Mouse (Mus musculus) neutrophil, adult 83 days (primary cell): Measurements from ENCODE around the gene Gys2. TPM values are rescaled to one million over a fixed set of nuclear protein-coding genes. Genes with fewer than 3 reads are reported as not detected.

Source experiments
- total RNA-seq, 2 experiments: library from RNA; stranded (reverse); gene quantifications; one replicate each; pipeline ENCODE4 v1.2.4; 2023

The Gys2 gene
- total RNA-seq, result not detected

GRCm38 (mm10) chr6:142472801-142473203, at the start of gene Gys2:
Gene Gys2, minus strand, starts transcription at chr6:142473109.

GRCm38 (mm10) chr6:142507785-142508162, 34.9 kb upstream of the Gys2 start, which contains the start of gene Ldhb:
Gene Ldhb, minus strand, starts transcription at chr6:142507957.

GRCm38 (mm10) chr6:142412906-142413491, 59.9 kb downstream of the Gys2 start, which contains the start of gene Spx:
Gene Spx, plus strand, starts transcription at chr6:142413441.

GRCm38 (mm10) chr6:142387011-142387754, 85.7 kb downstream of the Gys2 start, which contains the start of the genes Recql and Golt1b:
Gene Recql, minus strand, starts transcription at chr6:142387087.
Gene Golt1b, plus strand, starts transcription at chr6:142387221.

Other genes starting within 250 kb of the Gys2 start
- not detected for gene Iapp, start 174.7 kb downstream of the Gys2 start, total RNA-seq
- gene Slco1a5, start 150.1 kb downstream of the Gys2 start, total RNA-seq, result not detected
- gene Pyroxd1, start 127.5 kb downstream of the Gys2 start, total RNA-seq, result 1 to 10 TPM; 7.0 to 9.5 TPM
- 10 to 100 TPM; 16.1 to 17.5 TPM for gene Recql, start 86.0 kb downstream of the Gys2 start, total RNA-seq
- 10 to 100 TPM; 11.7 to 17.4 TPM for gene Golt1b, start 85.9 kb downstream of the Gys2 start, total RNA-seq
- not detected for gene Spx, start 59.7 kb downstream of the Gys2 start, total RNA-seq
- gene Ldhb, start 34.8 kb upstream of the Gys2 start, total RNA-seq, result 10 to 100 TPM; 25.2 to 30.6 TPM
- gene Kcnj8, start 98.5 kb upstream of the Gys2 start, total RNA-seq, result under 1 TPM; 0.18 to 0.24 TPM
- under 1 TPM; 0.11 to 0.31 TPM for gene Abcc9, start 229.2 kb upstream of the Gys2 start, total RNA-seq